Mouse (Mus musculus): ENCODE measurements around the gene H2-M10.4.
"Not testable (repeated sequence)": the region's sequence is repeated elsewhere in the genome, so short reads cannot be mapped to it uniquely, and the experiment has no call there.

H2-M10.4 gene

DNA sequence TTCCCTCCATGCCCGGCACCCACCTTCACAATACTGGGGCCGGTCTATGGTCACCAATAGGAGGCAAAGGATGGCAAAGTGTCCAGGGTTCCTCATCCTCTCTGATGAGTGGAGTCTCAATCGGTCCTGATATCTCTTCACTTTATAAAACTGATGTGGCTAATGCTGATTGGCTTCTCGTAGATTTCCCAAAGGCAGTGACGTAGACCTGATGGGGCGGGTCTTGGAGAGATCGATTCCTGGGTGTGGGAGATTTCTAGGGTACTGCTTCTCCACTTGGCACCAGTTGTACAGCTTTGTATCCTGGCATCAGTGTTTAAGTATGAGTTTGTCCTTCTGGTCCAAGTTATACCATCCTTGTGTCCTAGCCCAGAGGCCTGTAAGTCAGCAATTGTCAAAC is at the start of gene H2-M10.4:
H2-M10.4 (minus strand) TSS at position 101 of the 400 bp plus-strand sequence.
- no peak for DNase-seq

DNA sequence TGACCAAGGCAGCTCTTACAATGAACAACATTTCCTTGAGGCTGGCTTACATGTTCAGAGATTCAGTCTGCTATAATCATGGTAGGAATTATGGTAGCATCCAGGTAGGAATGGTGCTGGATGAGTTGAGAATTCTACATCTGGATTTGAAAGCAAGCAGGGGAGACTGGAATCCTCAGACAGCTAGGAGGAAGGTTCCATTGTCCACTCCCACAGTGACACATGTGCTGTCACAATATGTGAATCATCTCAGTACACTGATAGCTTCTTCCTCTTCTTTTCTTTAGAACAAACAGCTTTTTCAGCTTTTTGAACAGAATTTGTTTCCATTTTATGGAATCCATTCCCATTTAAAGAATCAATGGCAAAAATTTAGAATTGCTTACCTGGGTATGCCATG is 41.8 kb upstream of the H2-M10.4 start:
- no peak for DNase-seq

DNA sequence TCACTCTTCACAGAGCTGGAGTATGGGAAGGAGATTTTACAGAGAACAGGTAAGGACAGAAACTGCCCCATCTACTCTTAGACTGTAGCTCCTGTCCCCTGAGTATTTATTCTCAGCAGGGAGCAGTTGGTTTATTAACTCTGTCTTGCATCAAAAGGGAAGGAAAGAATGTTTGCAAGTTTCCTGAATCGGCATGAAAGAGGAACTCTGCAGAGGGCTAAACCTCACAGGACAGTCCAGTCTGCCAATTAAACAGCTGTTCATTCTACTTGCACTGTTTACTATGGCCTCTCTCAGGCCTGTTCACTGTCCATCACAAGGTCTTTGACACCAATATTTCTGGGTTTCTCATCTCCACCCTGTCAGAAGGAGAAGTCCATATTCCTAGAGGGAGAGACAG is 38.3 kb upstream of the H2-M10.4 start:
- no peak for DNase-seq

DNA sequence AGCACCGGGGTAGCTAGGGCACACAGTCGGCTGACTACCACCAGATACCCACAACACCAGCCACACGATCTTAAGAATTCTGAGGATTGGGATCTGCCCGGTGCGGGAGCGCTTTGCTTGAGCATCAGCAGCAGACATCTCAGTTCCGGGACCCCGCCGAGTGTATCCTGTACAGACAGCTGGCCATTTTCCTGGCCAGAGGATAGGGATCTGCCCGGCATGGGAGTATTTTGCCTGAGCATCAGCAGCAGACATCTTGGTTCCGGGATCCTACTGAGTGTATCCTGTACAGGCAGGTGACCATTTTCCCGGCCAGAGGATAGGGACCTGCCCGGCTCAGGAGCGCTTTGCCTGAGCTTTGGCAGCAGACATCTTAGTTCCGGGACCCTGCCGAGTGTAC is 26.0 kb upstream of the H2-M10.4 start:
- DNase-seq: not testable (repeated sequence)

DNA sequence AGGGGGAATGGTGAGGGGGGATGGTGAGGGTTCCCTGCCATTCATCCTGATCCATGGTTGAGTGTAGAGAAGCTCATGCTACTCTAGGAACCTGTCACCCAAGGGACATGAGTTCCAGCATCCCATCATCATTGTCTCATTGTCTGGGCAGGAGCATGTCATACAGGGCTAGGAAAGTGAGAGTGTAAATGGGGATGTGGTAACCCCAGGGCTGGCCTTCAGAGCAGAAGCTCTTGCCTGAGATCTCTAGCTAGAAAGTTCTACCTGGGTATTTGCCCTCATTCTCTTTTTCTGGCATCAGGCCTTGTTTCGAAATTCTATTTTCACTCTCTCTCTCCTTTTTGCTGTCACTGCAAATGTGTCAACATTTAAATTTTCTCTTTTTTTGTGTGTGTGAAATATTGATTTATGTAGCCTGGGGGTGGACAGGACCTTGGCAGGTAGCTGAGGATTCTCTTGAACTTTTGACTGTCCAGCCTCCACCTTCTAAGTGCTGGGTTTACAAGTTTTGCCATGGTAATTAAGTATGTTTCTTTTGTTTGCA is 24.6 kb upstream of the H2-M10.4 start:
- DNase-seq: no peak

DNA sequence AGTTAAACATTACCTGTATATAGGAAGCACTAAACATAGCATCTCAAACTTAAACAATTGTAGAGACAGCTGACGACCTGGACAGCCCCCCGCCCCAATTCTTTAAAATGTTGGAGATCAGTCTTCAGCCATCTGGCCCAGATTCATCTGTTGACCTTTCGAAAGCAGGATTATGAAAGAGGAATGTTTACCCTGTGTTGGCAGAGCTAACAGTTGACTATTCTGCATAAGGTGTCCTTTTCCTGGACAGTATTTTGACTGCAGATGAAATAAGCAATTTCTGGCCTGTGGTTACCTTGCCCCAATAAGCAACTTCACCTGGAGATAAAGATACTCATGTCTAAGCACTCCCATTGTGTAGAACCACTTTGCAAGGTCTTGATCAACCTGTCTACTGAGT is 21.7 kb upstream of the H2-M10.4 start:
- DNase-seq: no peak

DNA sequence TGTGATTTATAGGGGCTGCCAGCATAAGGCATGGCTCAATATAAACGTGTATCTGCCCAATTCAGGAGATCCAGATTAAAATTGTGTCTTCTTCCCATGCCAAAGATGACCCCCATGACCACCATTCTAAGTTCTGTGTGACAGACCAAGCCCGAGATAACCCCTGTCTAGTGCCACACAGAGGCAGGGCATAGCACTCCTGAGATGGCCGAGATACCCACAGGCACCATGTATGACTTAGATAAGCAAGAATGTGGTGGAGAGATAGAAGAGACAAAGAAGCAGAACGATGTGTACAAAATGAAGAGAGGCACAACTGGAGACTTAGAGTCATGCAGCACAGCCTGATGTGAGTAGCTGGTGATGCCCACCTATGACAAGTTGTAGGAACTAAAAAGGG is 5.9 kb downstream of the H2-M10.4 start:
- DNase-seq: no peak

DNA sequence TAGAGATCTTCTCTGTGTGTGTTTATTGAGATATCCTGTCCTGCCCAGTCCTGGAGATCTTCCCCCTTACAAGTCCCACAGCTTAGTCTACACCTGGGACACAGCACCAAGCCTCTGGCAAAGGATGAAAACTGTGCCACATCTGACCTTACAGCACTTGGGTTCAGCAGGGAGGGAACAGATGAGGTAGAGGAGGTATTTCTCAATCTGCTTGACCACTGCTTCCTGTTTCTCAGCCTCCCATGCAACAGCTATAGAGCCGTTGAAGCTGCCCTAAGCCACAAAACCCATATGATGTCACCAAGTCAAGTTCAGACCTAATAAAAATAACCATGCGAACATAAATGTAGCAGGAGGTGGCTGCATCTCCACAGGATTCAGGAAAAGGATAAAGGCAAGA is 30.7 kb downstream of the H2-M10.4 start:
- no peak for DNase-seq

DNA sequence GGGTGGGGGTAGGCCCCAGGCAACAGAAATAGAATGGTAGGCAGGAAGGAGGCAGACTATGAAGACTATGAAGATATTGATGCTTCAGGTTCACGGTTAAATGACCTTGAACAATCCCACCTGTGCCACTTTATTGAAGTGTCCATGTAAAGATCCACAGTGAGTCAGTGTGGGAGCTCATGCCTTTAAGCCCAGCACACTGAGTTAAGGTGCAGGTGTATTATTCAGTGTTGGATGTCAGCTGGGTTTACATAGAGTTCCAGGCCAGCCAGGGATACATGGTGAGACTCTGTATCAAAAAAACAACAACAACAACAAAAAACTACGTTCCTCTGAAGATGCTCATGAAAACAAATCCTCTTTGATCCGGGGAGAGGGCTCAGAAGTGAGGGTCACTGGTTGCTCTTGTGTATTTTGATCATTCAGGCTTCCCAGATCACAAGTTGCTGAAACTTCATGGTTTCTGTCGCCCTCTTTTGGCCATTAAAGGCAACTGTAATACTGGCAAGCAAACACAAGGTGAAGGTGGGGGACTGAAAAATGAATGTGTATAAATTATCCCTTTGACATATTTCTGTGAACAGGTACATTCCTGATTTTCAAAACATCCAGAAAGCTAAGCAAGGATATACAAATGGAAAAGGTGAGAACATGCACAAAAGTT is 43.9 kb downstream of the H2-M10.4 start:
- DNase-seq: peak; percentile 30 to 38

DNA sequence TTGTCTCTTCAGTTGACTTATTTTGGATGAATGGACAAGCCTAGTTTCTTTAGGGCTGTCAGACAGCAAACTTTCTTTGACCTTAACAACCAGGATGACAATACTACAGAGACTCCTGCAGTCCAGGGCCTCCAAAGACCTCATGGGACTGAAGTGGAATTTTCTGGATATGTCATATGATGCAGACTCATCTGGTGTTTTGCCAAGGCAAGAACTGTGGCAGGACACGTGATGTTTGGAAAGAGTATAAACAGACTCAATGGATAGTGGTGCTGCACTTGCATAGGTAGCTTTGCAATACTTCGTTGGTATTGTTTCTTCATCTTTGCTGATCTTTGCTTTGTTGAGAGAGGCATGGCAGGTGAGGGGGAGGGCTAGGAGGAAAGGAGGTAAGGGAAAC is 44.7 kb downstream of the H2-M10.4 start:
- DNase-seq: no peak

DNA sequence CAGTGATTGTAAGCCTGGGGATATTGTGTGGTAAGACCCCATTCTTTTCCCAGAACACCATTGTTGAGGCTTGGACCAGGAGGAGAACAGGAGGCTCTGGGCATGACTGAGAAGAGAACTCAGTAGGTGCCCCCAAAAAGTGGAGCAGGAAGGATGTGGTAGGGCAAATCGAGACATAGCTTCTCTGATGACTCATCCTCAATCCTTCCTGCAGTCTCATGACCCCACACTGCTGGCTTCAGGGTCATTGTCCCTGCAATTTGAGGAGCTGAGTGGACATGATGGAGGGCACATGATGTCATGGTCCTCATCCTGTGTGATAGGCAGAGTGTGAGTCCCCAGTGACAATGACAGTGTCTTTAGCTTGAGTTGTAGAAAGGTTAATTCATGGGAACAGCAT is 46.7 kb downstream of the H2-M10.4 start:
- DNase-seq: no peak

DNA sequence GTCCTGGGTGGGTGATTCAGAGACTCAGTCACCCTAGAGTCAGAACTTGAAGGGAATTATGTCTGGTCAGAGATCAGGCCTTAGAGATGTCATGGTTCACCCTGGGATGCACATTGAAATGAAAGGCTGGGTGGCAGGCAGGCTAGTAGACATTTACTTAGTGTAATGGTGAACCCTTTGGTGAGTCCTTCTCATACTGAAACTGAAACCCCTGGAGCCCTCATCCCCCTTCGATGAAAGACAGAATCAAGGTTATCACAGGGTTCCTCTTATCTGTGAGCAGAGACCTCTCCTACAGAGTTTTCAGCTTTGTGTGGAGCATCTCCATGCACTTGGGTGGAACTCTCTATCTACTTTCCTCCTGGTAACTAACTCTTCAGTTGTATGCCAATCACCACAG is 47.8 kb downstream of the H2-M10.4 start:
- no peak for DNase-seq

All from cerebellum, adult 18-20 months (tissue).